Comparison of ENCODE assay signal across 7 mouse cellular contexts in the genomic region with DNA sequence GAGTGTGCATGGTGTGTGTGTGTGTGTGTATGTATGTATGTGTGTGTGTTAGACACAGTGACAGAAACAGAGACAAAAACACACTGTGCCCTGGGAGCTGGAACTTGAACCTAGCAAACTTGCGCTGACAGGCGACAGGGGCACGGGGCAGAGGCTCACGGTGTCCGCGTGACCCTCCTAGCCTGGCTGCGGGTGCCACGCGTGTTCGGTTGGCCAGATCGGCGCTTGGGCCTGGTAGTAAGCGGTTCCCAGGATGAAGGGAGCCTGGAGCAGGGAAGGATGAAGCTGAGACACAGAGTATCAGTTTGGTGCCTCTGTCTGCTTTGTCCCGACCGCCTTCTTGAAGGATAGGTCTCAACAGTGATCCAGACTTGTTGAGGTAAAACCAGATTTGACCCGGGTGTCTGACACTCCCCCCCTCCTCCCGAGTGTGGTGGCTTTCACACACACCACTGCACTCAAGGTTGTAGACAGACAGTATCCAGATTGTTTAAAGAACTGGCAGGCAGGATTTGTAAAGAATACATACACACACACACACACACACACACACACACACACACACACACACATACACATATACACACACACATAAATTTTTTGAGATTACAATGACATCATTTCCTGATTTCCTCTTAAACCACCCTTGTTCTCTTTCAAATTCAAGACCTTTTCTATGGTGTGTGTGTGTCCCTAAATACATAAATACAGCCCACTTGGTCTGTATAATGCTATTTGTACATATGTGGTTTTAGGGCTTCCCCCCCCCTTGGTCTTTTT. TPM values are rescaled to one million over a fixed set of nuclear protein-coding genes. Genes with fewer than 3 reads are reported as not detected.
DNase-seq lines count a peak whose midpoint lies in the region; ATAC-seq and TF ChIP-seq lines count a peak whose summit lies in the region.

A gene (plus strand): TSS at position 202 of the 780 bp plus-strand sequence.

- no peak for TF ChIP-seq CTCF in testis, adult 2 months (IDR thresholded peaks at IDR 0.05; ENCODE audit: control insufficient read depth, insufficient read depth, insufficient replicate concordance, low read depth, low read length)

- peak within 1 kb of the TSS; percentile 72 for H3K27ac ChIP-seq in testis, adult 2 months (ENCODE audit: control insufficient read depth, insufficient read depth, low read depth, low read length)

- no peaks in the 10 kb centered on the region for H3K9me3 ChIP-seq in erythroblast, embryonic 14.5 days (ENCODE audit: control insufficient read depth, low read length)

- no peaks in the 10 kb centered on the region for H3K27me3 ChIP-seq in testis, adult 2 months (ENCODE audit: control insufficient read depth, insufficient read depth, low read length)
- peaks cover 21% of the 10 kb centered on the region for H3K27me3 ChIP-seq in erythroblast, embryonic 14.5 days (ENCODE audit: control insufficient read depth)

- no peak for DNase-seq in testis, postnatal 14 days (ENCODE audit: low spot score)
- DNase-seq in kidney, postnatal 36 days, result peak; percentile 7 to 21
- DNase-seq in left cerebral cortex, postnatal 4 days, result no peak
- DNase-seq in adrenal gland, adult 18-20 months (ENCODE audit: low spot score in 2 of 2), result no peak

- peak; percentile 77 for TF ChIP-seq POLR2A in testis, adult 2 months (IDR thresholded peaks at IDR 0.05; ENCODE audit: control insufficient read depth, low read depth, low read length)

- H3K4me1 ChIP-seq in testis, adult 2 months (ENCODE audit: control insufficient read depth, insufficient read depth, low read length), result peaks cover 9% of the 10 kb centered on the region
- H3K4me1 ChIP-seq in erythroblast, embryonic 14.5 days (ENCODE audit: control insufficient read depth), result peaks cover 9% of the 10 kb centered on the region

- ATAC-seq in monocyte, adult 5-6 weeks (replicated peaks; ENCODE audit: insufficient number of reproducible peaks, low FRiP score, low TSS enrichment, poor library complexity, severe bottlenecking), result peak; percentile 7; the same call in 1 of the 2 replicates

- H3K36me3 ChIP-seq in testis, adult 2 months (ENCODE audit: control insufficient read depth, insufficient read depth, low read length), result no peaks in the 10 kb centered on the region
- no peaks in the 10 kb centered on the region for H3K36me3 ChIP-seq in erythroblast, embryonic 14.5 days (ENCODE audit: control insufficient read depth)

- intact Hi-C loops in left cerebral cortex, postnatal 4 days (cut with DNase I), result no loop called here

- H3K4me3 ChIP-seq in testis, adult 2 months (ENCODE audit: control insufficient read depth, low read depth, low read length), result peak within 1 kb of the TSS; percentile 85
- H3K4me3 ChIP-seq in erythroblast, embryonic 14.5 days (replicated peaks), result peak within 1 kb of the TSS; percentile 54

RNA-seq across cellular contexts. Expression of the gene that starts here (rescaled TPM):
- polyA plus RNA-seq in testis, adult 2 months (2012; rRNA removed), result 125 and 137 TPM in 2 replicates
- polyA plus RNA-seq in erythroblast, embryonic 14.5 days (2012), result not detected in 2 replicates
- not detected in 3 replicates for total RNA-seq in monocyte, adult 5-6 weeks (2017)
- not detected for total RNA-seq in left cerebral cortex, postnatal 4 days (2021)
- total RNA-seq in adrenal gland, adult 18-20 months (2021), result not detected

Comparison
In these comparisons a context has a peak if more than half of its experiments do, and no peak if none do; other contexts are left out.
1. RNA of the gene that starts here (polyA plus RNA-seq): 125 to 137 TPM in testis, adult 2 months; not detected in erythroblast, embryonic 14.5 days; every median in the first group is over 100 times any median in the second.
2. Peak in ATAC-seq in monocyte, adult 5-6 weeks; RNA of the gene not detected or under 1 TPM.
3. DNase-seq: peak in kidney, postnatal 36 days (2 of 2); none in testis, postnatal 14 days (single experiment), left cerebral cortex, postnatal 4 days (single experiment) and adrenal gland, adult 18-20 months (0 of 2).